Mouse (Mus musculus) liver (tissue): Measurements from ENCODE around the gene Eaf2.

Experiments used
- DNase-seq: peaks from one replicate; pipeline ENCODE4 v3.0.0-alpha.2; 2020; ENCODE audit warnings: mixed read lengths

Gene Eaf2

DNA sequence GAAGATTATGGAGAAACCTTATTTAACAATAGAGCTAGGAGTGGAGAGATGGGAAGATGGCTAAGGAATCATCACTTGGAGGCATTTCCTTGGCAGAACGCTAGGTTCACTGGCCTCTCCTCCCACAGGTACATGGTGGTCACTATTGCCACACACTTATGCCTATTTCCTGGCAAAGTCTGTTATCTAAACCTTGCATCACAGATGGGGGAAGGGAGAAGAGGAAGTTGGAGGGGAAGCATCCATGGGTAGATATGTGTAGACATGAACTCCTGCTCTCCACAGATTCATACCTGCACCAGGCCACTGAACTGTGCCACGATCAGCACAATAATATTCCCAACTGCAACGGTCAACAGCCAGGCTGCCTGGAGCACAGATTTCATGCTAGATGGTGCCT, 122.8 kb downstream of the Eaf2 start:
- DNase-seq = no peak

DNA sequence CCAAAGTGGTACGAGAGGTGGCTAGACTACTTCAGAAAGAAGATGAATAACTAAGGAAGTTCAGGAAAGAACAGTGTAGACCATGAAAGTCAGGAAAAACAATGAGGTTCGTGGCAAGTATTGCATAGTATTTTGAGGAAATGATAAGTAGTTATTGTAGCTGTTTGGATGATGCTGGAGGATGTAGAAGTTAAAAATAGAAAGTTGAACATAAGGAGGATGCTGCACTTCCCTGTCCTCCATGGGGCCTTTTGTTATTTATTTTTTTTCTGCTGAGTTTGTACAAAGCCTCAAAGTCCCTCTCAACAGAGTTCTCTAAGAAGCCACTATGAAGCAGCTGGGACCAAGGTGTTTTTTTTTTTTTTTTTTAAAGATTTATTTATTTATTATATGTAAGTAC, 127.0 kb downstream of the Eaf2 start:
- DNase-seq = no peak

DNA sequence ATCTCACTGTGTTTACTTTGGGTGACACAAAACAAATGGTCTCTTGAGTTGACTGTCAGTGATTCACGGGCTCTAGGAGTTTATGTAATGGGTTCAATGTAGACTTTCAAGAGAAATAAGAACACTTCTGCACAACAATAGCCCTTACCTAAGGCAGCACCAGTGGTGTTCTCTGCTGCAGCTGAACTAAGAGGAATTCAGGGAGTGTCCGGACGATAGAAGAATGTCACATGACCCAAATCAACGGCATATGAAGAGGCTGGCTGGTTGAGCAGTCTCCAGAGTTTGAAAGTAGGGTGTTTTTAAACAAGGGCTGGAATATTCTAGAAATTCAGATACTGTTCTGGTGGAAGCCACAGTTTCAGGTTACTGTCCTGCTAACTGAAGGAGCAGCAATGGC, 127.7 kb downstream of the Eaf2 start:
- DNase-seq = no peak

DNA sequence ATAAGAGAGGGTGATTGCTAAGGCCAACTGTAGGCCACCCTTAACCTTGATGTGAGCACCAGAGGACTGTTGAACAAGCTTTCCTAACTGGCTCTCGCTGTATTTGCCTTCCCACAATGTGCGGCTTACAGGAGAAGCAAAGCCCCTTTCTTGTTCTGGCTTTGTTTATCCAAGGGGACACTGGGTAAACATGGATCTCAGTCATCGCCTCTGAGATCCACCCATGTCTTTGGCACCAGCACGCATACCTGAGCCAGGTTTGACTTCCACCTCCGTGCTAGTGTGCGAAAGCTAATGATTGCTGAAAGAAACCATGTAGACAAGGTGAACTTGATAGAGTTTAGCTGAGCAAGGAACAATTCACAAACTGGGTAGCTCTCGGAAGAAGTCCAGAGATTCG, 131.2 kb downstream of the Eaf2 start:
- no peak for DNase-seq
